ENCODE assay signal across 8 mouse cellular contexts in genomic region chr3:108466425-108466824, GRCm38 (mm10). TPM values are rescaled to one million over a fixed set of nuclear protein-coding genes. Genes with fewer than 3 reads are reported as not detected.
A peak's percentile ranks its signal among the peaks of the same experiment; 100 is the strongest.
DNase-seq lines count a peak whose midpoint lies in the region; ATAC-seq and TF ChIP-seq lines count a peak whose summit lies in the region.

No protein-coding gene starts in this region.

- H3K4me2 ChIP-seq in limb, embryonic 11.5 days (ENCODE audit: low read depth, severe bottlenecking): no peak overlapping the region

- no peak for ATAC-seq in limb, embryonic 11.5 days (ENCODE audit: insufficient number of reproducible peaks, low FRiP score, low TSS enrichment, low read depth)
- no peak for ATAC-seq in megakaryocyte, adult 5-6 weeks (ENCODE audit: poor library complexity, severe bottlenecking)

- H3K36me3 ChIP-seq in limb, embryonic 11.5 days (ENCODE audit: control insufficient read depth, insufficient read depth, low read length): no peaks in the 10 kb centered on the region
- no peaks in the 10 kb centered on the region for H3K36me3 ChIP-seq in limb, embryonic 10.5 days

- H3K9me3 ChIP-seq in limb, embryonic 11.5 days (ENCODE audit: control insufficient read depth, low read length): no peaks in the 10 kb centered on the region
- H3K9me3 ChIP-seq in limb, embryonic 10.5 days (replicated peaks): no peaks in the 10 kb centered on the region

- DNase-seq in adrenal gland, adult 18-20 months (ENCODE audit: low spot score in 2 of 2): peak; percentile 33 to 62
- DNase-seq in adrenal gland, postnatal 4 days (ENCODE audit: low spot score in 2 of 2): no peak
- DNase-seq in limb, embryonic 11.5 days (ENCODE audit: low spot score): peak; percentile 39
- DNase-seq in limb, embryonic 10.5 days (ENCODE audit: low spot score): no peak
- DNase-seq in layer of hippocampus, postnatal 14 days (ENCODE audit: low spot score in 2 of 2): peak; percentile 15 to 31
- DNase-seq in right cerebral cortex, adult 2 months (ENCODE audit: low spot score in 2 of 2): peak; percentile 42 to 65

- peak; percentile 61 for TF ChIP-seq CTCF in cortical plate, adult 2 months (IDR thresholded peaks at IDR 0.05; ENCODE audit: extremely low read depth, insufficient read depth, low read length)

- TF ChIP-seq POLR2A in cortical plate, adult 2 months (IDR thresholded peaks at IDR 0.05; ENCODE audit: extremely low read depth, insufficient read depth, low read length): no peak

- no peak overlapping the region for H3K4me3 ChIP-seq in limb, embryonic 11.5 days (ENCODE audit: low read depth, low read length)
- no peak overlapping the region for H3K4me3 ChIP-seq in limb, embryonic 10.5 days
- H3K4me3 ChIP-seq in cortical plate, adult 2 months (ENCODE audit: insufficient read depth, low read length): no peak overlapping the region

- H3K27ac ChIP-seq in limb, embryonic 11.5 days (replicated peaks; ENCODE audit: low read depth, low read length): no peak overlapping the region
- no peak overlapping the region for H3K27ac ChIP-seq in limb, embryonic 10.5 days
- H3K27ac ChIP-seq in cortical plate, adult 2 months (ENCODE audit: insufficient read depth, low read length): no peak overlapping the region

- no peaks in the 10 kb centered on the region for H3K27me3 ChIP-seq in limb, embryonic 11.5 days (ENCODE audit: control insufficient read depth, insufficient read depth, low read length)
- H3K27me3 ChIP-seq in limb, embryonic 10.5 days (ENCODE audit: low read depth, poor library complexity, severe bottlenecking): no peaks in the 10 kb centered on the region

- no peaks in the 10 kb centered on the region for H3K4me1 ChIP-seq in limb, embryonic 11.5 days (ENCODE audit: control insufficient read depth, insufficient read depth, low read length)
- H3K4me1 ChIP-seq in limb, embryonic 10.5 days: peaks cover 8% of the 10 kb centered on the region; the same call in 1 of the 2 replicates
- H3K4me1 ChIP-seq in cortical plate, adult 2 months (ENCODE audit: control insufficient read depth, insufficient read depth, low read length): no peaks in the 10 kb centered on the region

- H3K9ac ChIP-seq in limb, embryonic 11.5 days (ENCODE audit: low read length): no peak overlapping the region

- 88% methylated on average over 6 of the region's 6 CpGs for WGBS in limb, embryonic 11.5 days
- WGBS in limb, embryonic 10.5 days: 89% methylated on average over 6 of the region's 6 CpGs

RNA-seq across cellular contexts. Expression of gene Sars, which starts 21.4 kb away (rescaled TPM):
- total RNA-seq in adrenal gland, adult 18-20 months (2021): 100 to 1,000 TPM; 168 to 202 TPM
- total RNA-seq in adrenal gland, postnatal 4 days (2021): 100 to 1,000 TPM; 163 to 171 TPM
- 128 and 130 TPM in 2 replicates for polyA plus RNA-seq in limb, embryonic 11.5 days (2014; fragmentation: Nextera tagmentation; extraction: Ambion mirVana)
- 117 and 125 TPM in 2 replicates for polyA plus RNA-seq in limb, embryonic 10.5 days (2016; fragmentation: Nextera tagmentation; extraction: Ambion mirVana)
- 188 and 204 TPM in 2 replicates for polyA plus RNA-seq in cortical plate, adult 2 months (2012; rRNA removed)
- total RNA-seq in layer of hippocampus, postnatal 14 days (2021): 100 to 1,000 TPM; 199 to 200 TPM
- total RNA-seq in megakaryocyte, adult 5-6 weeks (2015): 19.2 and 19.9 TPM in 2 replicates
- 241 and 283 TPM in 2 replicates for total RNA-seq in megakaryocyte, adult 5-6 weeks (2017)

RNA-seq across cellular contexts. Expression of gene Celsr2, which starts 51.1 kb away (rescaled TPM):
- 1 to 10 TPM; 4.4 to 7.0 TPM for total RNA-seq in adrenal gland, adult 18-20 months (2021)
- 10 to 100 TPM; 15.3 to 25.8 TPM for total RNA-seq in adrenal gland, postnatal 4 days (2021)
- 3.2 and 4.9 TPM in 2 replicates for polyA plus RNA-seq in limb, embryonic 11.5 days (2014; fragmentation: Nextera tagmentation; extraction: Ambion mirVana)
- 4.0 and 4.4 TPM in 2 replicates for polyA plus RNA-seq in limb, embryonic 10.5 days (2016; fragmentation: Nextera tagmentation; extraction: Ambion mirVana)
- polyA plus RNA-seq in cortical plate, adult 2 months (2012; rRNA removed): 60.0 and 61.5 TPM in 2 replicates
- total RNA-seq in layer of hippocampus, postnatal 14 days (2021): 100 to 1,000 TPM; 184 to 194 TPM
- total RNA-seq in megakaryocyte, adult 5-6 weeks (2015): 0.75 and 0.94 TPM in 2 replicates
- total RNA-seq in megakaryocyte, adult 5-6 weeks (2017): 0.22 and 0.81 TPM in 2 replicates

Comparison
In these comparisons a context has a peak if more than half of its experiments do, and no peak if none do; other contexts are left out.
1. DNase-seq: peak in adrenal gland, adult 18-20 months (2 of 2), limb, embryonic 11.5 days (single experiment), layer of hippocampus, postnatal 14 days (2 of 2) and right cerebral cortex, adult 2 months (2 of 2); none in adrenal gland, postnatal 4 days (0 of 2) and limb, embryonic 10.5 days (single experiment).
2. RNA of gene Celsr2, which starts 51.1 kb away (total RNA-seq): 184 to 194 TPM in layer of hippocampus, postnatal 14 days; 15.3 to 25.8 TPM in adrenal gland, postnatal 4 days, 4.4 to 7.0 TPM in adrenal gland, adult 18-20 months and 0.22 to 0.94 TPM in megakaryocyte, adult 5-6 weeks; every median in the first group is over 4 times any median in the second.